Mouse (Mus musculus) adipocyte (in vitro differentiated cells): ENCODE measurements around the gene Togaram1.
A peak's percentile ranks its signal among the peaks of the same experiment; 100 is the strongest.

Source experiments
- DNase-seq: peaks from one replicate; pipeline ENCODE4 v3.0.0-alpha.2; 2016; ENCODE audit warnings: low spot score

Gene Togaram1

DNA sequence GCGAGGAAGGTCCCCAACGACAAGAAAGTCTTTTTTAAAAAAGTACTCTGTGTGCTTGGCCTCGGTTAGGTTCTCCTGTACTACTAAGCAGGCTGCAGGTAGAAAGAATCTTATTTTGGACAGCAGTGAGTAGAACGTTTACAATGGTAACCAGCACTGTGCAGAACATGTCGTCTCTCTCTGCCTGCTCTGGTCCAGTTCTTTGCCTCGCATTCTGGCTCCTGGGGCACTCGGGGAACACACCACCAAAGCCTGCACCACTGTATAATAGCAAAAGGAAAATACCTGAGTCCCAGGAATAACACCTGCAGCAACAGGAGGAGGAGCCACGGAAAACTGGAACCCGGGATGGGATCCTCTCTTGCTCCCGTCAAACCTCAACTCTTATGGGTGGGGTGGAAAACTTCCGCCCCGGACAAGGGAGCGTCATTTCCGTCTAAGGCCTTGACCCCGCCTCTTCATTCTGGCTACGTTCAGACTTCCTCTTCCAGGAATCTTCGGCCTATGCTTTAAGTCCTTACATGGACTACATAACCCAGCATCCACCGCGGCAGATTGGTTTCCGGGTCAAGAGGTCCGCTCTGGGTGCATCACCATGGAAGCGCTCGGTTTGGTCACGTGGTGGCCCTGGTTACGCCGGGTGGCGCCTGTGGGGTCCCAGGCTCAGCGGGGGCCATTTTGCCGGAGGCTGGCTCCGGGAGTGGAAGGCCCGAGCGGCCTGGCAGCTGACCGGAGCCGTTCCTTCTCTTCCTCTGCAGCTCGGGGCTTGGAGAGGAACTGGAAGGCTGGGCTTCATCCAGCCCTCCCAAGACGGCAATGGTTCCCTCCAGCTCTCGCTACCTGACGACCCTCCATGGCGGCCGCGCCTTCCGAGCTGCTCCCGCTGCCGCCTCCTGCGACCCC lies at the start of gene Togaram1, which contains the start of gene Klhl28:
Gene Togaram1 (plus strand): TSS at position 681 of the 903 bp plus-strand sequence.
Gene Klhl28 (minus strand): TSS at position 411 of the 903 bp plus-strand sequence.
- peak; percentile 99 for DNase-seq

DNA sequence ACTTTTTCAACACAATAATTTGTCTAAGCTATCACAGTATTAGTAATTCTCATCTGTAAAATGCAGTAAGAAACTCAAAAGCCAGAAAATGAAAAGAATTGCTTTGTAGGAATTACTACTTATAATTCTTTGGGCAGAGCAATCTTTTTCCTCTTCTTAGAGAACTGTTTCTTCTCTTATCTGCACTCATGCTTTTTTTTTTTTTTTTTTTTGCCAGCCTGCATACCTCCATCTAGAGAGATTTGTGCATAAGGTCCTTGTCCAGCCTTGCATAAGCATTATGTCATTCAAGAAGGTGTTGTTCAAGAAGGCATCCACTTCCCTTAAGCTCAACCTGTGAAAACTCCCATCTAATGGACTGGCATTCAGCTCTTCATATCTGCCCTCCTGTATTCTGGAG lies 48.9 kb upstream of the Togaram1 start:
- DNase-seq: no peak

DNA sequence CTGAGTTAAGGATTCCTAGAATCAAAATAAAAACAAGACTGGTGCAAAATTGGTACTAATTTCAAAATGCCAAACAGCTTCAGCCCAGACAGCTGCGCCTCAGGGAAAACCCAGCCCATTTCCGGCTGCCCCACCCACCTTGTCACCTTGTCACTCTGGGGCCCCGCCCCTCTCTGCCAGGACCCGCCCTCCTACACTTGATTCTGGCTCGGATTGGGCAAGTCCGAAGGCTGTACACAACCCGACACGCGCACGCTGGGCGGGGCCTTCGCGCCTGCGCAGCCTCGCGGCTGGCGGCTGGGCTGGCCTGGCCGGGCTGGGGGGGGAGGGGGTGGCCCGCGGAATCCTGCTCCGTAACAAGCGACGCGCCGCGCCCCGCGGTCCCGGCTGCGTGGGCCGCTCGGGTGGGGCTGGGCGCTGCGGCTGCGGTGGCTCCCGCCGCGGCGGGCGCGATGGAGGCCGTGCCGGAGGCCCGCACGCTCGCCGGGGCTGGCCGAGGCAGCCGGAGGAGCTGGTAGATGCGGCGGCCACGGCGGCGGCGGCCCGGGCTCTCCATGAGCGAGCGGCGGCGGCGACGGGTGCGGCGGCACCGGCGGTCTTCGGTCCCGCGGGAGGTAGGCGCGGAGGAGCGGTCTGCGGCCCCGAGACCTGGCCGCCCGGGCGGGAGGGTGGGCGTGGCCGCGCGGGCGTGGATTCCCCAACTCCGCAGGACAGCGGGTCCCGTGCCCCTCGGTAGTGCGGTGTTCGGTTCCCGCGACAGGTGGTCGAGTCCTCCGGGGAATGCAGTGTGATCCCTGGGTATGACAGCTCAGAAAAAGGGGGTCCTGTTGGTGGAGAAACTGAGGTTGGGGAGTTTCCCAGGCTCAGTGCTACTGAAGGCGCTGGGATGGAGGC lies 47.8 kb upstream of the Togaram1 start, which contains the start of gene Gm527:
Gene Gm527 (plus strand): TSS at position 329 of the 894 bp plus-strand sequence.
- DNase-seq: peak; percentile 95

DNA sequence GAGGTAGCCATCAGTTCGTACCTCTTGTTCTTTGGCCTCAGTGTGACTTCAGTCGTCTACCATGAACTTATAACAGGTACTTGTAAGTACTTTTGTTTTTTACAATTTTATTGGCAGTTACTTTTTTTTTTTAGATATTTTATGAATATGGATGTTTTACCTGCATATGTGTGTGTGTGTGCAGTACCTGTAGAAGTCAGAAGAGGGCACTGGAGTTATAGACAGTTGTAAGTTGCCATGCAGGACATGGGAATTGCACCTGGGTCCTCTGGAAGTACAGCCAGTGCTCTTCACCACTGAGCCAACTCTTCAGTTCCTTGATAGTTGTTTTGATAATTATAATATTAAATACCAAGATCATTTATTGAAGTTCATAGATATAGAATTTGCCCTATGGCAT lies 28.1 kb upstream of the Togaram1 start:
- DNase-seq: no peak

DNA sequence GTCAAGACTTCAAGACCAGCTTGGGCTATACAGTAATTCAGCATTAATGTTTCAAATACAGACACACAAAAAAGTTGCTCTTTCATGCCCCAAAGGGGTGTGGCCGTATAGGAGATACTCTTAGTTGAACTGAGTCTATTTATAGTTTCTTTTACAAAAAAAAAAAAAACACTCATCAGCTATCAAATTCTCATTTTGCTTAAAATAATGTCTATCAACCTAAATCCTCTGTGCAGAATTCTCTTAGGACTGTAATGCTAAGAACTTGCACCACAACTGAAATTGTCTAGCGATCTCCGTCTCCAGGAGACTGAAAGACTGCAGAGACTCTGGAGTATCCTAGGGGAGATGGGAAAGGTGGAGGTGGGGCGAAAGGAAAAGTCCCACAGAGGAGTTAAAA lies 1.0 kb upstream of the Togaram1 start:
- no peak for DNase-seq

DNA sequence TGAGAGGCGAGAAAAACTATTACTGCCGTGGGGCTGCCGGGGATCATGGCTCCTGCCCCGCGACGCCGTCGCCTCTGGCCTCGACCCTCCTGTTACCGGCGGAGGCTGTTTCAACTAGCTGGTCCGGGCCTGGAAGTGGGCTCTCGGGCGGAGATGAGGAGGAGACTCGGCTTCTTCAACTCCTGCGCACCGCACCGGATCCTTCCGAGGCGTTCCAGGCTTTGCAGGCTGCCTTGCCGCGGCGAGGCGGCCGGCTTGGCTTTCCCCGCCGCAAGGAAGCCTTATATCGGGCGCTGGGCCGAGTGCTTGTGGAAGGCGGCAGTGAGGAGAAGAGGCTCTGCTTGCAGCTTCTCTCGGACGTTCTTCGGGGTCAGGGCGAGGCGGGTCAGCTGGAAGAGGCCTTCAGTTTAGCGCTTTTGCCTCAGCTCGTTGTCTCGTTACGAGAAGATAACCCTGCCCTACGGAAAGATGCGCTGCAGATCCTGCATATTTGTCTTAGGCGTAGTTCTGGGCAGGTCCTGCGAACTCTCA lies 562 bp downstream of the Togaram1 start:
- peak; percentile 50 for DNase-seq

DNA sequence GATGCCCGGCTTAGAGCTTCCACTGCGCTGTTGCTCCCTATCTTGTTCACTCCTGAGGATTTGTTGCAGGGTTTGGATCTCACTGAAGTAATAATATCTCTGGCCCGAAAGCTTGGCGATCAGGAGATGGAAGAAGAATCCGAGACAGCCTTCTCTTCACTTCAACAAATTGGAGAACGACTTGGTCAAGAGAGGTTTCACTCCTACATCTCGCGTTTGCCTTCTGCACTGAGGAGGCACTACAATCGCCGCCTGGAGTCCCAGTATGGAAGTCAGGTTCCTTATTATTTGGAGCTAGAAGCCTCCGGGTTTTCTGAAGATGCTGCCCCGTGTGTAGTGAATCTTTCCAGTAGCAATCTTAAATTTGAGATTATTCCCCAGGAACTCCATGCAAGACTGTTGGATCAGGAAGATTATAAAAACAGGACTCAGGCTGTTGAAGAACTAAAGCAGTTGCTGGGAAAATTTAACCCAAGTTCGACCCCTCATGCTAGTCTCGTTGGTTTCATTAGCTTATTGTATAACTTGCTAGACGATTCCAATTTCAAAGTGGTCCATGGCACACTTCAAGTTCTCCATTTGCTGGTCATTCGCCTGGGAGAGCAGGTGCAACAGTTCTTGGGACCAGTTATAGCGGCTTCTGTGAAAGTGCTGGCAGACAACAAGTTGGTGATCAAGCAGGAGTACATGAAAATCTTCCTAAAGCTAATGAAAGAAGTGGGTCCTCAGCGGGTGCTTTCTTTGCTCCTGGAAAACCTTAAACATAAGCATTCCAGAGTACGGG lies 1.2 kb downstream of the Togaram1 start:
- DNase-seq: peak; percentile 42

DNA sequence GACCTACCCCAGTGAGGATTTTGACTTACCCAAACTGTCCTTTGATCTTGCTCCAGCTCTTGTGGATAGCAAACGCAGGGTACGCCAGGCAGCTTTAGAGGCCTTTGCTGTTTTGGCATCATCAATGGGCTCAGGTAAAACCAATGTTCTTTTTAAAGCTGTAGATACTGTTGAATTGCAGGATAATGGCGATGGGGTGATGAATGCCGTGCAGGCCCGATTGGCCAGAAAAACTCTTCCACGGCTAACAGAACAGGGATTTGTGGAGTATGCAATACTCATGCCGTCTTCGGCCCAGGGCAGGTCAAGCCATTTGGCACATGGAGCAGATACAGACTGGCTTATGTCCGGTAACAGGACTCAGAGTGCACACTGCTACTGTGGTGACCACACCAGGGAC lies 1.9 kb downstream of the Togaram1 start:
- DNase-seq: peak; percentile 12

DNA sequence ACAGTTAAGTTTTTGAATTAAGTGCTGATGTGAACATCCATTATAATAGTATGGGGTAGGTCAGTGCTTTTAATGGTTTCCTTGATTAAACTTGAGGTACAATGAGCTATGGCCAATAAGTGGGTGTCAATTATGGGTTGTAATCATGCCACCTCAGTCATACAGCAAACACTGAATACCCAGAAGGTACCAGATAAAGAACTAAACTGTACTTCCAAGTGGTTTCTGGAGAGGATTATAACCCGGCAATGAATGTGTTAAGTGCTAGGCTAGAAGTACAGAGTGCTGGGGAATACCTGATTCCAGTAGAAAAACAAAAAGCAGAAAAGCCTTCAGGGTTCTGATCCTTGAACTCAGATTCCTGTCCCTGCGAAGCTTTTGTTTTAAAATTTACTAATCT lies 2.5 kb downstream of the Togaram1 start:
- DNase-seq: no peak

DNA sequence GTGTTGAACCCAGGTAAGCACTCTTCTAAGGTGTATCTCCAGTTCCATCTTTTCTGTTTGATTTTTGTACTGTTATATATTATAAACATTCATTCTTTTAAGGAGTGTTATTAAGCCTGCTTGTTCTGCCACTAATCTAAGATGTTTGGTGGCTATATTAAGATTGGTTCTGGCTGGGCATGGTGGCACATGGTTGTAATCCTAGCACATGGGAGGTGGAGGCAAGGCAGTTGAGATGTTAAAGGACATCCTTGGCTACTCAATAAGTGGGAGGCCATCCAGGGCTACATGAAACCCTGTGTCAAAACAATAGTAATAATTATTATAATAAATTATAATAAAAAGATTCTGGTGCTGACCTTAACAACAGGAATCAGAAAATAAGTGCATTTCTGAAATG lies 5.8 kb downstream of the Togaram1 start:
- DNase-seq: no peak

DNA sequence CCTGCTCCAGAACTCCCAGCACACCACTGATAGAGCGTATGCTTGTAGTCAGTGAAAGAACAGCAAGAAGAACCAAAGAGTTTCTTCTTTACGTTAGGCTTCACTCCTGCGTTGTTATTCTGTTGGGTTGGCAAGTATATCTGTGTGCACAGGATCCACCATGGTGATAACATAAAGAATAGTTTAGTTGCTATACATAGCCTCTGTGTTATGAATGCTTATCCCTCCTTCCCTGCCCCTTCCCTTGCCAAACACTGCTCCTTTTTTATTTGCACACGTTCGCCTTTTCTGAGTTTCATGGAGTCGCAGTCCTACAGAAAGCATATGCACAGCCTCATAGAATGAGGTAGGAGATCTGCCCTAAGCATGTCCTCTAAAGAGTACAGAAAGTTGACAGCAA lies 6.5 kb downstream of the Togaram1 start:
- DNase-seq: no peak

DNA sequence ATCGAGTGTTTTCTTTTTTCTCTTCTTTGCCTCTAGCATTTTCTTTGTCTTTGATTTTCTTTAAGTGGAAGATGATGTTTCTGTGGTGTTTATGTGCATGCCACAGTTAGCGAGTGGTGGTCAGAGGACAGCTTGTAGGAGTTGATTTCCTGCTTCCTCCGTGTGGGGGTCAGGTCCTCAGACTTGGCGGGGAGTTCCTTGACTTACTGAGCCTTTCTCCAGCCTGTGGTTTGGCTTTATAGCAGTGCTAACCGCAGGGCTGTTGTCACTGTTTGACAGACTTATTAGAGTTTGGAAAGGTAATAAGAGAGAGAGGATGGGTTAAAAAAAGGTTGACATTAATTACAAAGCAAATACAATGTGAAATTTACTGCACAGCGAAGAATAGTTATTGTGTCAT lies 10.0 kb downstream of the Togaram1 start:
- no peak for DNase-seq

DNA sequence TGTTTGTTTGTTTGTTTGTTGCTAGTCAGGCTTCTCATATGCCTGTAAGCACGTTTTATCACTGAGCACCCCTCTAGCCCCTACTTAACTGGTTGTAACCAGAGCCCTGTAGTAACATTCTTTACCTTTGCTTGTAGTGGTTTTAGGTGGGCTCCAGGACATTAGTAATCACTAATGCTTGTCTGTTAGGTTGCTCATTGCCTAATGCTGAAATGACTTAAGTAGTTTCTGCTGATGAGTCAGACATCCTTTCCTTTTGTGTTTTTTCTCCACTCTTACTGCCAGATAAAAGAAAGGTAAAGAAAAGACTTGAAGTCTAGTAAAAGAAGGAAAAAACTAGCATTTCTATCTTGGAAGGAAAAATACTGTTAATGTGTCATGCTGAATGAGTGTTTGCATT lies 10.6 kb downstream of the Togaram1 start:
- no peak for DNase-seq

DNA sequence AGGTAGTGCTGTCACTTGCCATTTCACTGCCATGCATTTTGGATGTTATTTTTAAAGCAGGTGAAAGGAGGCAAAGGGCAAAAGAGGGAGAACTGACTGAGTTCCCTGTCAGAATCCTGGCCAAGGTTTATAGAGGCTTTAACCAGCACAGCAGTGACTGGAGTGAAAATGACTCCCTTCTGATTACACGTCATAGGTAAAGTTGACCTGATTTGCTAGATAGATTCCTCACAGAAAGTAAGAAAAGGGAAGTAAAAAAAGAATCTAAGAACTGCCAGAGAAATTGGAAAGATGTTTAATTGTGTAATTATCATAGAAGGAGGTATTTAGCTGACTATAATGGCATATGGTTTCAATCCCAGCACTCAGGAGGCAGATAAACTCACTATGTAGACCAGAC lies 11.9 kb downstream of the Togaram1 start:
- no peak for DNase-seq

DNA sequence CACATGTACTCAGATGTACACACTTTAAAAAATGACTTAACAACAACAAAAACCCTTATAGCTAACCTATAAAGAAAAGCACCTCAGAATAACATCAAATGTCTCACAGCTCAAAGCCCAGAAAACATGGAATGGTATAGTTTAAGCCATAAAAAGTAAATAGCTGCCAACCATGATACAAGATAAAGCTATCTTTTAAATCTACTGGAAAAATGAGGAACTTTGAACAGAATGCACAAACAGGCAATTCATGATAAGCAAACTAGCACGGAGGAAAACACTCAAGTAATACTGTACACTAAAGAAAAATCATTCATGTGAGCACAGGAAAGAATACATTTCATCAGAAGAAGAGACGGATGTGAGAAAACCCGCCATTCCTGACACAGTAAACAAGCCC lies 42.1 kb downstream of the Togaram1 start:
- DNase-seq: no peak

DNA sequence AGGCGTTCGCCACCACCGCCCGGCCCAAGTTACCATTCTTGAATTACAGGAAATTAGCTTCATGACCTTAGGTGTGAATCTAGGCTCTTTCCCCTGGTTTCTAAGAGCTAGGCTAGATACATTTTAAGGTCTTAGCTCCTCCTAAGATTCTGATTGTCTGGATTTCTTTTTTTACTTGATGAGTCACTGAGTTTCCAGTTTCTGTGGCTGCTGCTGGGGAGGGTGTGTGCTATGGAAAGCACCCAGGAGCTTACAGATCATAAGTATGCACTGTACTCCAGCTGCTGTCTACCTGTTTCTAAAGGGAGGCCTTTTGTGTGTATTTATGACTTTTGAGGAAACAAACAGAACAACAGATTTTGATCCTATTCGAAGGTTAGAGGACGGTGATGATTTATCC lies 57.2 kb downstream of the Togaram1 start:
- no peak for DNase-seq

DNA sequence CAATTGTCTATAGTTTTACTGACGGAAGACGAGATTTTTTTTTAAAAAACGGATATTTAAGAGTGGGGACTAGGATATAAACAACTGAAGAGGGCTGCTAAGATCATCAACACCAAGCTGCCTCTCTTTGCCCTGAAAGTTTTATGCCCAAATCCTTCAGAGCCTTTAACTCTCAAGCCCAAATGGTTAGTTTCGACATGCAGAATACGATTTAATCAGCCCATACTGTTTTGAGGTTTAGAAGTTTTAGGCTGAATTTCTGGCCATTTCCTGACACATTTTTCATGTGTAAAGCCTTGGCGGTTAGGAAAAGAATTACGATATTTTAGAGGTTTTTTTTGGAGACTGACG lies 70.2 kb downstream of the Togaram1 start:
- no peak for DNase-seq

DNA sequence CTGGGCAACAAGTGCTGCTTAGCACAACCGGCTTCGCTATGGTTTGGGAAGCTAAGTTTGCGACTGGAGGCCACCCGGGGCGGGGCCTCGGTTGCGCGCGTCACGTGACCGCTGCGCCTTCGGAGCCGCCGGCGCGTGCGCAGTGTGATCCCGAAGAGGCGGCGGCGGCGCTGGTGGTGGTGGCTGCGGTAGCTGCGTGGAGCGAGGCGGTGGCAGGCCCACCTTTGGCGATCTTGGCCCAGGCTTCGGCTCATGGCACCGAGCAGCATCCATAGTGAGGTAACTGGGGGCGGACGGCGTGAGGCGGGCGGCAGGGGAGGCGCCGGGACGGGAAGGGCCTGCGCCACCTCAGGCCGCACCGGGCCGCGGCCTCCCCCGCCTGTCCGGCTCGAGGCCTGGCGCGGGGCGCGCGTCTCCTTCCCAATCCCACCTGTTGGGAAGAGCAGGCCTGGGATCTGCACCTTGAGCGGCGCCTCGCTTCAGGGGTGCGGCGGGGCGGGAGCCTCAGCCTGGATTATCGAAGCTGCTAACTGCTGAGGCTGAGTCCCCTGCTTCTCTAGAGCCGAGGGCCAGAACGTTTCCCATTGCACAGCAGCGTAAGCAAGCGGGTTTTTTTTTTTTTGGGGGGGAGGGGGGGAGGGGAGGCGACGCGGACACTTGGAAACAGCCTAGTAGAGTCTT lies 70.7 kb downstream of the Togaram1 start, which contains the start of gene Prpf39:
Gene Prpf39 (plus strand): TSS at position 144 of the 681 bp plus-strand sequence.
- DNase-seq: peak; percentile 91

DNA sequence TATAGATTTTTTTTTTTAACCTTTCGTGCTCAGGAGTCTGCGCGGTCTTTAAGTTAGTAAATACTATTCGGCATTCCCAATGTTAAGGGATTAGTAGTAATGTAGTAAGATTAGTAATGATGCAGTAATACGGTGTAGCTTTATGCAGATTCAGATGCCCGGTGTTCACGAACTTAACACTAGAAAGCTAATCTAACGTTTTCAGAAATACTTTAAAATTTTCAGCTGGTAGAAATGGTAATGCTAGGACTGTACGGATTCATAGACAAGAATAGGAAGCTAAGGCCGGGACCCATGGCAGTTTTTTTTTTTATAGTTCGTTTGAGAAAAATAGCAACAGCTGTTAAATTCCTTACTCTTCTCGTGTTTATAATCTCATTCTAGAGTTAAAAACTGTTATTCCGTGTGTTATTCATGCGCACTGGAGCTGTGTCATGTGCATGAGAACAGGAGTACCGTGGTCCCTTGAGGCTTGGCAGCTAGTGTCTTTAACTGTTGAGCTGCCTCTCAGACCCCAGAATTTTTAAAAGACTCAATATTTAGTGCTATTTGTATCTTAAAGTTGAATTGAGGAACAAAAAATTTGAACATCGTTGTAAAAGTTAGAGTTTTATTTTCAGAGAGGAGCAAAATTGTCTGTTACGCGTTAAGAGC lies 71.4 kb downstream of the Togaram1 start:
- peak; percentile 36 for DNase-seq

DNA sequence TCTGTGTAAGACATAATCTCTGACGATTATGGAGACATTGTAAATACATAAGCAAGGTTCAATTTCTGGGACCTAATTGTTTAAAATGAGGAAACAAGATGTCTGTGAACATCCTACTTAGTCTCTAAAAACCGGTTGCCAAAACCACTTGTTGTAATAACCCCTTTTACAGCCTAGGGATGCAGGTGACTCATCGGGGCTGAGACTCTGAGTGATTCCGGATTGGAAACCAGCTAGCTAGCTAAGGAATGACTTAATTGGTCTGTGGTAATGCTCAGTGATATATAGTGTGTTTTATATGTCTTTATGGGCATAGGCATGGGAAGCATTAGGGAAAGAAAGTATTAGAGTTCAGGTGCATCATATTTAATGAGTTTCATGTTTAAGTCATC lies 71.9 kb downstream of the Togaram1 start:
- peak; percentile 24 for DNase-seq

DNA sequence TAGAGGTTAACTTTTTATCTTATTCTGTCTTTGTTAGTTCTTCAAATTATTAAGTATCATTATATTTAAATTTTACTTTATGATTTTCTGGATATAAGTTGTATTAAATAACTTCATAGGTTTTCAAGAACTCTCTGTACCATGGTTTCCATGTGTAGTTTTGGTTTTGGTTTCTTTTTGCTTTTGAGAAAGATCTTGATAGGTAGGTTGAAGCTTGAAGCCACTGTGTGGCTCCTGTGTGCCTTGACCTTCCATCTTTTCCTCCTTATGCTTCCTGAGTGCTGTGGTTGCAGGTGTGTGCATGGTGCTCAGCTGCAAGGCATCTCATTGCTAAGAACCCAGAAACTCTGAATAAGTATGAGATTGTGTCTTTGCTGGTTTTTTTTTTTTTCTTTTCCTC lies 83.2 kb downstream of the Togaram1 start:
- DNase-seq: no peak
